Mouse (Mus musculus) stomach, embryonic 16.5 days (tissue): ENCODE data around the gene Klhl22. TPM values are rescaled to one million over a fixed set of nuclear protein-coding genes. Genes with fewer than 3 reads are reported as not detected.
A peak's percentile ranks its signal among the peaks of the same experiment; 100 is the strongest.

Source experiments
- ATAC-seq: fragments of 200-750 bp; cut with Nextera tagmentation; 2 replicates; pipeline ENCODE4 v1.8.0; 2017; ENCODE audit warnings: moderate number of reproducible peaks, moderate TSS enrichment; ENCODE audit not compliant: insufficient read depth, low FRiP score
- H3K27ac ChIP-seq: fragments of 300-500 bp; sonication (generic); 2 replicates; pipeline ENCODE4 v1.5.1; 2014; ENCODE audit warnings: low read length
- H3K27me3 ChIP-seq: fragments of 300-500 bp; sonication (generic); 2 replicates; pipeline ENCODE4 v1.6.1; 2014; ENCODE audit warnings: low read length, control low read depth, mixed read lengths; ENCODE audit not compliant: control insufficient read depth, insufficient read depth
- H3K36me3 ChIP-seq: fragments of 300-500 bp; sonication (generic); 2 replicates; pipeline ENCODE4 v1.6.1; 2014; ENCODE audit warnings: low read length; ENCODE audit not compliant: control insufficient read depth, insufficient read depth
- H3K4me1 ChIP-seq: fragments of 300-500 bp; sonication (generic); 2 replicates; pipeline ENCODE4 v1.6.1; 2014; ENCODE audit warnings: low read length, control low read depth, mixed read lengths; ENCODE audit not compliant: control insufficient read depth, insufficient read depth
- H3K4me2 ChIP-seq: fragments of 300-500 bp; sonication (generic); 2 replicates; pipeline ENCODE4 v1.6.1; 2014; ENCODE audit warnings: low read depth, low read length, mixed read lengths
- H3K4me3 ChIP-seq: fragments of 300-500 bp; sonication (generic); replicated peaks from 2 replicates; pipeline ENCODE4 v1.5.1; 2014; ENCODE audit warnings: mild to moderate bottlenecking, low read length
- H3K9ac ChIP-seq: fragments of 300-500 bp; sonication (generic); 2 replicates; pipeline ENCODE4 v1.6.1; 2014; ENCODE audit warnings: low read length
- H3K9me3 ChIP-seq: fragments of 300-500 bp; sonication (generic); replicated peaks from 2 replicates; pipeline ENCODE4 v1.6.1; 2016; ENCODE audit warnings: low read length, control low read depth; ENCODE audit not compliant: control insufficient read depth
- WGBS: fragments of 180-500 bp; shearing (Covaris S2); extraction: QIAGEN DNeasy Blood & Tissue Kit; methylation state at CpG from one replicate; pipeline ENCODE4 v1.1.7; 2014; 5-methylcytosine and 5-hydroxymethylcytosine counted together
- polyA plus RNA-seq: library from polyadenylated mRNA; unstranded; fragments of >200 nt; fragmentation: Nextera tagmentation; extraction: Ambion mirVana; gene quantifications from 2 replicates; pipeline ENCODE4 v1.2.1, GENCODE M21; 2015

Klhl22 gene
- 56.7 and 57.7 TPM in 2 replicates for polyA plus RNA-seq

GRCm38 (mm10) chr16:17759344-17759773 is at the start of gene Klhl22:
Gene Klhl22 (plus strand): TSS chr16:17759618.
- no peaks in the 10 kb centered on the region for H3K36me3 ChIP-seq
- WGBS, result under 1% methylated on average over 28 of the region's 28 CpGs
- peaks cover 19% of the 10 kb centered on the region; the same call in 1 of the 2 replicates for H3K4me1 ChIP-seq
- H3K27me3 ChIP-seq, result no peaks in the 10 kb centered on the region
- H3K4me3 ChIP-seq, result peak within 1 kb of the TSS; percentile 71
- H3K27ac ChIP-seq, result peak within 1 kb of the TSS; percentile 72
- peak within 1 kb of the TSS; percentile 94 for H3K9ac ChIP-seq
- H3K9me3 ChIP-seq, result no peaks in the 10 kb centered on the region
- peak within 1 kb of the TSS; percentile 96 for H3K4me2 ChIP-seq
- ATAC-seq, result peak; percentile 95

DNA sequence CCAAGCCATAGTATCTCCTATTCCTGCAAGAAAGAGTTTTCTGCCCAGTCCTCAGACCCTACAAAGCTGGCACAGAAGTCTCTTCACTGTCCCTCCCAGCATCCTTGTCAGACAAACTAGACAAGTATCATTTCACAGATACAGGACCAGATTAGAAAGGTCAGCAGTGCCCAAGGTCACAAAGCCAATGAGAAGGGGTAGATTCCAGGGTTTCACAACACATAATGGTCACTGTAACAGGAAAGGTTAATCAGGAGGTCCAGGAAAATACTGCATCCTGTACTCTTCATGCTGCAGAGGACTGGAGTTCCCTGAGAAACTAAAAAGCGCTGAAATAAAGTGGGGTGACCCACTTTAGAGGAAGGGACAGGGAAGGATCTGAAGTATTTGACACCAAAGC is 41.6 kb upstream of the Klhl22 start:
- WGBS, result 95% methylated on average over 1 of the region's 1 CpGs
- Histone ChIP-seq H3K27ac (no peak overlapping the region), H3K4me1 (peaks cover 14% of the 10 kb centered on the region), H3K9me3 (no peaks in the 10 kb centered on the region), H3K36me3 (no peaks in the 10 kb centered on the region), H3K4me3 (no peak overlapping the region), H3K9ac (no peak overlapping the region), H3K27me3 (no peaks in the 10 kb centered on the region), H3K4me2 (no peak overlapping the region)
- ATAC-seq, result no peak

- H3K9ac ChIP-seq, result peak overlapping the region; percentile 82
- H3K27me3 ChIP-seq, result no peaks in the 10 kb centered on the region
- H3K4me1 ChIP-seq, result peaks cover 14% of the 10 kb centered on the region
- no peak overlapping the region for H3K27ac ChIP-seq
- WGBS, result 65% methylated on average over 9 of the region's 9 CpGs
- H3K4me3 ChIP-seq, result peak overlapping the region; percentile 73
- no peak for ATAC-seq
- peak overlapping the region; percentile 92 for H3K4me2 ChIP-seq
- no peaks in the 10 kb centered on the region for H3K9me3 ChIP-seq
- H3K36me3 ChIP-seq, result no peaks in the 10 kb centered on the region
These were observed 38.2 kb upstream of the Klhl22 start for GRCm38 (mm10) chr16:17721114-17721808.

GRCm38 (mm10) chr16:17721822-17722460 is 37.5 kb upstream of the Klhl22 start:
- no peaks in the 10 kb centered on the region for H3K36me3 ChIP-seq
- WGBS, result 4% methylated on average over 10 of the region's 10 CpGs
- peak; percentile 27; the same call in 1 of the 2 replicates for ATAC-seq

DNA sequence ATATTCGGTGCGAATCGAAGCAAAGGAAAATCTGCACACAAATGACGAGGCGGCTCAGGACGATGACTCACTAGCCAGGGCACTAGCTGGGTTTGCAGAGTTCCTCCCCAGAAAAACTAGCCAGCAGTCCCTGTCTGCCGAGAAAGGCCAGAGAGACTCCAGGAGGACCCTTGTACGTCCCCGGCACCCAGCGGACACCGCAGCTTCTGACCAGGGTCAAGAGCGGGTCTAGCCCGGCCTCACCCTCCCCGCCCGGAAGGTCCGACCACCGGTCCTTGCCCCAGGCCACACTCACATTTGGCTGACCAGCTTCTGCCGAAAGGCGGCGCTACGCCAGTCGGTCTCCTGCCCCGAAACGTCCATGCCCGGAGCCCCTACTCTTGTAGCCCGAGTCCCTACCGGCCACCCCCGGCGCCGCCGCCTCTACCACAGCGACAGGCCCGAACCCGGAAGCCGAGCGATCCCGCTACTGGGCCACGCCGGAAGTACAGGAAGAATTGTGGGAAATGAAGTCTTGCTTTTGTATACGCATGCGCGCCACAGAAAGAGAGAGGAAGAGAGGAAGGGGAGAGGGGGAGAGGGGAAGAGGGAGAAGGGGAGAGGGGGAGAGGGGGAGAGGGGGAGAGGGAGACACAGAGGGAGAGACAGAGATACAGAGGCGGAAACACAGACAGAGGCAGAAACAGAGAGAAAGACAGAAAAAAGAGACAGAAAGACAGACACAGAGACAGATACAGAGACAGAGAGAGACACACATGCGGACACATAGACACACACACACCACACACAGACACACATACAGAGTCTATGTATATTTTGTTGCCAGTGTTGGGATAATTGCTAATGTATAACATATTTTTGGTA is 36.7 kb upstream of the Klhl22 start:
- whole genome bisulfite sequencing, result 2% methylated on average over 44 of the region's 44 CpGs
- Histone ChIP-seq H3K36me3 (no peaks in the 10 kb centered on the region), H3K4me2 (peak overlapping the region; percentile 92), H3K9me3 (no peaks in the 10 kb centered on the region), H3K4me3 (peak overlapping the region; percentile 73), H3K27me3 (no peaks in the 10 kb centered on the region), H3K9ac (peak overlapping the region; percentile 82), H3K27ac (peak overlapping the region; percentile 73), H3K4me1 (peaks cover 17% of the 10 kb centered on the region)
- peak; percentile 86 for ATAC-seq

More at GRCm38 (mm10) chr16:17721822-17722460, 37.5 kb upstream of the Klhl22 start:
- H3K4me1 ChIP-seq, result peaks cover 14% of the 10 kb centered on the region
- H3K27ac ChIP-seq, result peak overlapping the region; percentile 73
- H3K4me3 ChIP-seq, result peak overlapping the region; percentile 73
- peak overlapping the region; percentile 92 for H3K4me2 ChIP-seq
- H3K9ac ChIP-seq, result peak overlapping the region; percentile 82
- H3K9me3 ChIP-seq, result no peaks in the 10 kb centered on the region
- no peaks in the 10 kb centered on the region for H3K27me3 ChIP-seq

DNA sequence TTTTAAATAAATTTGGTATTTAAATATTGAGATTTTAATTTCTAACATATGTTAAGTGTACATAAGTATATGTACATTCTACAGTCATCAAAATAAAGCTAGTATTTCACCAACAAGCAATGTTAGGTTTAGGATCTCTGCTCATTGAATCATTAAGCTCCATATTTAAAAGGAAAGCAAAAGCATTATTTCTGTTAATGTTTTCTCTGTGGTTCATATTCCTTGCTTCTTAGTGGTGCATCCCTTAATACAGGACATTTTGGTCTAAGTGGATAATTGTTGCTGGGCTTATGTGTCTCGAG is 36.1 kb upstream of the Klhl22 start:
- Histone ChIP-seq H3K27ac (no peak overlapping the region), H3K27me3 (no peaks in the 10 kb centered on the region), H3K4me1 (peaks cover 17% of the 10 kb centered on the region), H3K9me3 (no peaks in the 10 kb centered on the region), H3K4me2 (peak overlapping the region; percentile 54), H3K36me3 (no peaks in the 10 kb centered on the region), H3K9ac (no peak overlapping the region), H3K4me3 (peak overlapping the region; percentile 73; the same call in 1 of the 2 replicates)
- no peak for ATAC-seq
- WGBS, result 72% methylated on average over 1 of the region's 1 CpGs

GRCm38 (mm10) chr16:17724448-17724847 is 35.0 kb upstream of the Klhl22 start:
- WGBS, result 95% methylated on average over 3 of the region's 3 CpGs
- H3K27me3 ChIP-seq, result no peaks in the 10 kb centered on the region

DNA sequence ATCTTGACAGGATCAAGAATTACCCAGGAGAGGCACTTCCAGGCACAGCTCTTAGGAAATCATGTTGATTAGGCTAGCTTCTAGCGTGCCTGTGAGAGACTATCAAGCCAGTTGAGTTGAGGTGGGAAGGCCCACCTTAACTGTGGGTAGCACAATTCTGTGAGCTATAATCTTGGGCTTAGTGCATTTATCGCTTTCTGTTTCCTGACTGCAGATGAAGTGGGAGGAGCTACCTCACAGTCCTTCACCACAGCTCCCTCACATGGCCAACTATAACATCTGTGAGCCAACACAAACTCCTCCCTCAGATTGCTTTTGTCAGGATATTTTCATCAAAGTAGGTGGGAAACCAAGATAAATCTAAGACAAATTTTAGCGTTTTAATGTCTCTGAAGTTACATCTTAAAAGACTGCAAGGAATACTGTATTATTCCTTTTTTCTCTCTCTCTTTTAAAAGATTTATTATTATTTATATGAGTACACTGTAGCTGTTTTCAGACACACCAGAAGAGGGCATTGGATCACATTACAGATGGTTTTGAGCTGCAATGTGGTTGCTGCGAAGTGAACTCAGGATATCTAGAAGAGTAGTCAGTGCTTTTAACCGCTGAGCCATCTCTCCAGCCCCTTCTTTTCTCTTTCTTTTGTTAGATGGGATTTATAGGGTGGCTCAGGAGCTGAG is 32.1 kb upstream of the Klhl22 start:
- Histone ChIP-seq H3K9ac (peak overlapping the region; percentile 58), H3K9me3 (no peaks in the 10 kb centered on the region), H3K4me2 (peak overlapping the region; percentile 39; the same call in 1 of the 2 replicates), H3K36me3 (no peaks in the 10 kb centered on the region), H3K4me3 (no peak overlapping the region), H3K27me3 (no peaks in the 10 kb centered on the region), H3K27ac (no peak overlapping the region), H3K4me1 (peaks cover 2% of the 10 kb centered on the region; the same call in 1 of the 2 replicates)
- 15% methylated on average over 5 of the region's 5 CpGs for WGBS
- no peak; the same call in 1 of the 2 replicates for ATAC-seq

More at GRCm38 (mm10) chr16:17724448-17724847, 35.0 kb upstream of the Klhl22 start:
- Histone ChIP-seq H3K36me3 (no peaks in the 10 kb centered on the region), H3K4me3 (no peak overlapping the region), H3K9ac (no peak overlapping the region), H3K9me3 (no peaks in the 10 kb centered on the region), H3K27ac (no peak overlapping the region), H3K4me1 (peaks cover 17% of the 10 kb centered on the region), H3K4me2 (no peak overlapping the region)
- ATAC-seq, result no peak
